Mouse (Mus musculus): ENCODE results near the gene Prokr2. TPM values are rescaled to one million over a fixed set of nuclear protein-coding genes. Genes with fewer than 3 reads are reported as not detected.
A peak's percentile ranks its signal among the peaks of the same experiment; 100 is the strongest.

The Prokr2 gene
- polyA plus RNA-seq (2015; fragmentation: Nextera tagmentation; extraction: Ambion mirVana): 0.06 TPM in 2 replicates

GRCm38 (mm10) chr2:132385194-132385838 is at the start of gene Prokr2:
Prokr2 (minus strand) TSS chr2:132385447.
- no peak within 1 kb of the TSS for H3K9ac ChIP-seq (ENCODE audit: low read depth, low read length)
- 2% methylated on average over 27 of the region's 29 CpGs for WGBS (ENCODE audit: insufficient replicate concordance)
- H3K4me1 ChIP-seq (ENCODE audit: control insufficient read depth, low read depth, low read length): no peaks in the 10 kb centered on the region; the same call in 1 of the 2 replicates
- no peaks in the 10 kb centered on the region for H3K36me3 ChIP-seq (ENCODE audit: control insufficient read depth, insufficient read depth)
- H3K4me3 ChIP-seq (ENCODE audit: low read depth, low read length): peak within 1 kb of the TSS; percentile 42
- H3K27ac ChIP-seq (ENCODE audit: low read length): no peak within 1 kb of the TSS
- no peak for ATAC-seq (ENCODE audit: low read depth)
- peak within 1 kb of the TSS; percentile 57 for H3K4me2 ChIP-seq (ENCODE audit: low read depth, low read length)
- H3K27me3 ChIP-seq (ENCODE audit: control insufficient read depth, insufficient read depth, low read depth, low read length): peaks cover 23% of the 10 kb centered on the region
- H3K9me3 ChIP-seq (replicated peaks; ENCODE audit: control insufficient read depth, low read length): no peaks in the 10 kb centered on the region

- H3K27me3 ChIP-seq (ENCODE audit: control insufficient read depth, insufficient read depth, low read depth, low read length): no peaks in the 10 kb centered on the region
- no peaks in the 10 kb centered on the region for H3K4me1 ChIP-seq (ENCODE audit: control insufficient read depth, low read depth, low read length)
- no peak overlapping the region for H3K4me2 ChIP-seq (ENCODE audit: low read depth, low read length)
- no peak for ATAC-seq (ENCODE audit: low read depth)
- H3K9ac ChIP-seq (ENCODE audit: low read depth, low read length): no peak overlapping the region
- no peaks in the 10 kb centered on the region for H3K36me3 ChIP-seq (ENCODE audit: control insufficient read depth, insufficient read depth)
- WGBS (ENCODE audit: insufficient replicate concordance): 57% methylated on average over 17 of the region's 17 CpGs
- no peak overlapping the region for H3K27ac ChIP-seq (ENCODE audit: low read length)
- no peaks in the 10 kb centered on the region for H3K9me3 ChIP-seq (replicated peaks; ENCODE audit: control insufficient read depth, low read length)
- H3K4me3 ChIP-seq (ENCODE audit: low read depth, low read length): no peak overlapping the region
Observed at GRCm38 (mm10) chr2:132427160-132427941, 42.1 kb upstream of the Prokr2 start.

GRCm38 (mm10) chr2:132425576-132425975 is 40.3 kb upstream of the Prokr2 start:
- no peak overlapping the region for H3K27ac ChIP-seq (ENCODE audit: low read length)
- no peak overlapping the region for H3K4me2 ChIP-seq (ENCODE audit: low read depth, low read length)
- WGBS (ENCODE audit: insufficient replicate concordance): 79% methylated on average over 6 of the region's 6 CpGs
- no peaks in the 10 kb centered on the region for H3K4me1 ChIP-seq (ENCODE audit: control insufficient read depth, low read depth, low read length)
- no peak for ATAC-seq (ENCODE audit: low read depth)
- no peak overlapping the region for H3K4me3 ChIP-seq (ENCODE audit: low read depth, low read length)
- no peaks in the 10 kb centered on the region for H3K36me3 ChIP-seq (ENCODE audit: control insufficient read depth, insufficient read depth)
- H3K27me3 ChIP-seq (ENCODE audit: control insufficient read depth, insufficient read depth, low read depth, low read length): no peaks in the 10 kb centered on the region
- H3K9ac ChIP-seq (ENCODE audit: low read depth, low read length): no peak overlapping the region
- H3K9me3 ChIP-seq (replicated peaks; ENCODE audit: control insufficient read depth, low read length): no peaks in the 10 kb centered on the region

GRCm38 (mm10) chr2:132423411-132424047 is 38.3 kb upstream of the Prokr2 start:
- no peaks in the 10 kb centered on the region for H3K27me3 ChIP-seq (ENCODE audit: control insufficient read depth, insufficient read depth, low read depth, low read length)
- WGBS (ENCODE audit: insufficient replicate concordance): 64% methylated on average over 7 of the region's 7 CpGs
- no peaks in the 10 kb centered on the region for H3K9me3 ChIP-seq (replicated peaks; ENCODE audit: control insufficient read depth, low read length)

GRCm38 (mm10) chr2:132422846-132423245 is 37.6 kb upstream of the Prokr2 start:
- no peaks in the 10 kb centered on the region for H3K9me3 ChIP-seq (replicated peaks; ENCODE audit: control insufficient read depth, low read length)
- no peak overlapping the region for H3K4me3 ChIP-seq (ENCODE audit: low read depth, low read length)
- 67% methylated on average over 9 of the region's 9 CpGs for WGBS (ENCODE audit: insufficient replicate concordance)
- H3K27me3 ChIP-seq (ENCODE audit: control insufficient read depth, insufficient read depth, low read depth, low read length): no peaks in the 10 kb centered on the region
- H3K4me2 ChIP-seq (ENCODE audit: low read depth, low read length): no peak overlapping the region
- H3K4me1 ChIP-seq (ENCODE audit: control insufficient read depth, low read depth, low read length): no peaks in the 10 kb centered on the region
- ATAC-seq (ENCODE audit: low read depth): no peak
- no peak overlapping the region for H3K27ac ChIP-seq (ENCODE audit: low read length)
- no peaks in the 10 kb centered on the region for H3K36me3 ChIP-seq (ENCODE audit: control insufficient read depth, insufficient read depth)
- H3K9ac ChIP-seq (ENCODE audit: low read depth, low read length): no peak overlapping the region

More at GRCm38 (mm10) chr2:132423411-132424047, 38.3 kb upstream of the Prokr2 start:
- Histone ChIP-seq H3K27ac (ENCODE audit: low read length) (no peak overlapping the region), H3K4me3 (ENCODE audit: low read depth, low read length) (no peak overlapping the region), H3K36me3 (ENCODE audit: control insufficient read depth, insufficient read depth) (no peaks in the 10 kb centered on the region), H3K9ac (ENCODE audit: low read depth, low read length) (no peak overlapping the region), H3K4me1 (ENCODE audit: control insufficient read depth, low read depth, low read length) (no peaks in the 10 kb centered on the region), H3K4me2 (ENCODE audit: low read depth, low read length) (no peak overlapping the region)
- no peak for ATAC-seq (ENCODE audit: low read depth)

GRCm38 (mm10) chr2:132418414-132418813 is 33.2 kb upstream of the Prokr2 start:
- Histone ChIP-seq H3K27me3 (ENCODE audit: control insufficient read depth, insufficient read depth, low read depth, low read length) (no peaks in the 10 kb centered on the region), H3K4me3 (ENCODE audit: low read depth, low read length) (no peak overlapping the region), H3K4me2 (ENCODE audit: low read depth, low read length) (no peak overlapping the region), H3K9me3 (replicated peaks; ENCODE audit: control insufficient read depth, low read length) (no peaks in the 10 kb centered on the region), H3K4me1 (ENCODE audit: control insufficient read depth, low read depth, low read length) (no peaks in the 10 kb centered on the region), H3K27ac (ENCODE audit: low read length) (no peak overlapping the region), H3K36me3 (ENCODE audit: control insufficient read depth, insufficient read depth) (no peaks in the 10 kb centered on the region), H3K9ac (ENCODE audit: low read depth, low read length) (no peak overlapping the region)
- 66% methylated on average over 2 of the region's 2 CpGs for WGBS (ENCODE audit: insufficient replicate concordance)
- ATAC-seq (ENCODE audit: low read depth): no peak

GRCm38 (mm10) chr2:132410126-132410525 is 24.9 kb upstream of the Prokr2 start:
- H3K36me3 ChIP-seq (ENCODE audit: control insufficient read depth, insufficient read depth): no peaks in the 10 kb centered on the region
- no peak overlapping the region for H3K4me3 ChIP-seq (ENCODE audit: low read depth, low read length)
- no peak for ATAC-seq (ENCODE audit: low read depth)
- WGBS (ENCODE audit: insufficient replicate concordance): 70% methylated on average over 4 of the region's 4 CpGs
- no peaks in the 10 kb centered on the region for H3K4me1 ChIP-seq (ENCODE audit: control insufficient read depth, low read depth, low read length)
- H3K4me2 ChIP-seq (ENCODE audit: low read depth, low read length): no peak overlapping the region
- H3K9ac ChIP-seq (ENCODE audit: low read depth, low read length): no peak overlapping the region
- H3K27me3 ChIP-seq (ENCODE audit: control insufficient read depth, insufficient read depth, low read depth, low read length): no peaks in the 10 kb centered on the region
- H3K27ac ChIP-seq (ENCODE audit: low read length): no peak overlapping the region
- H3K9me3 ChIP-seq (replicated peaks; ENCODE audit: control insufficient read depth, low read length): no peaks in the 10 kb centered on the region

- no peak overlapping the region for H3K4me3 ChIP-seq (ENCODE audit: low read depth, low read length)
Observed at GRCm38 (mm10) chr2:132398136-132398535, 12.9 kb upstream of the Prokr2 start.

GRCm38 (mm10) chr2:132395753-132396152 is 10.5 kb upstream of the Prokr2 start:
- Histone ChIP-seq H3K36me3 (ENCODE audit: control insufficient read depth, insufficient read depth) (no peaks in the 10 kb centered on the region), H3K4me3 (ENCODE audit: low read depth, low read length) (no peak overlapping the region), H3K27ac (ENCODE audit: low read length) (no peak overlapping the region), H3K27me3 (ENCODE audit: control insufficient read depth, insufficient read depth, low read depth, low read length) (no peaks in the 10 kb centered on the region), H3K9me3 (replicated peaks; ENCODE audit: control insufficient read depth, low read length) (no peaks in the 10 kb centered on the region), H3K4me2 (ENCODE audit: low read depth, low read length) (no peak overlapping the region), H3K9ac (ENCODE audit: low read depth, low read length) (no peak overlapping the region), H3K4me1 (ENCODE audit: control insufficient read depth, low read depth, low read length) (no peaks in the 10 kb centered on the region)
- 27% methylated on average over 1 of the region's 1 CpGs for WGBS (ENCODE audit: insufficient replicate concordance)
- ATAC-seq (ENCODE audit: low read depth): no peak

More at GRCm38 (mm10) chr2:132398136-132398535, 12.9 kb upstream of the Prokr2 start:
- Histone ChIP-seq H3K4me2 (ENCODE audit: low read depth, low read length) (no peak overlapping the region), H3K9ac (ENCODE audit: low read depth, low read length) (no peak overlapping the region), H3K27ac (ENCODE audit: low read length) (no peak overlapping the region), H3K4me1 (ENCODE audit: control insufficient read depth, low read depth, low read length) (no peaks in the 10 kb centered on the region), H3K9me3 (replicated peaks; ENCODE audit: control insufficient read depth, low read length) (no peaks in the 10 kb centered on the region), H3K27me3 (ENCODE audit: control insufficient read depth, insufficient read depth, low read depth, low read length) (no peaks in the 10 kb centered on the region), H3K36me3 (ENCODE audit: control insufficient read depth, insufficient read depth) (no peaks in the 10 kb centered on the region)
- WGBS (ENCODE audit: insufficient replicate concordance): 66% methylated on average over 8 of the region's 8 CpGs
- ATAC-seq (ENCODE audit: low read depth): no peak

Measured in liver, embryonic 16.5 days (tissue).